Mouse (Mus musculus) 416B (cell line): ENCODE measurements at regions not wholly inside any gene's neighbourhood (a gene's known extent, or its start where the extent isn't known, plus 50 kb on each side); places are given as distances from the start of the nearest gene placed in this dataset.

Source experiments
- DNase-seq: peaks from one replicate; pipeline ENCODE4 v3.0.0; 2011; ENCODE audit warnings: low read depth

DNA sequence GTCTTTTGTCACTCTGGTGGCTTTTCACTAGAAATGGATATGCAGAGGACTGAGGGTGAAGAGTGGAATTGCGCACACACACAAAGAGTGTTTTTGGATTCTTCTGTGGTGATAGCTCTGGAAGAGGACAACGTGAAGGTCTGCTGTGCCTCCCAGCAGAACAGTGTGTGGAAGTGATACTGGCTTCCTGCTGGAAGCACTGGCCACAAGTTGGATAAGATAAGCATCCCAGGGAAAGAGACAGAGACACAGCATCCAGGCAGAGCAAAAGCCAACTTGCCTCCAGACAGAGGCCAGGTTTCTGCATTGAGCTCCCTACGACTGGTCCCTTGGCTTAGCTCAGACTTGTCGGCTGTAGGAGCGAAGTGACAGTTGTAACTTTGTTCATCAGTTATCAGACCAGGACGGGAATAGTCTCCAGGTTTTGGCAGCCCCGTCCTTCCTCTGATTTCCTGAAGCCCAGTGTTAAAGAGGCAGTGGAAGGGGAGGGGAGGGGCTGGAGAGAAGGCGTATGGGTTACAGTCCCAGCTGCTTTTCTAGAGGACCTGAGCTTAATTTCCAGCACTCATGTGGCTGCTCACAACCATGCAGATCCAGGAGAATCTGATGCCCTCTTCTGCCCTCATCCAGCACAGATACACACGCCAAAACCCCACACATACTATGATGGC is 89.2 kb downstream of the Tmem170b start:
- no peak for DNase-seq

DNA sequence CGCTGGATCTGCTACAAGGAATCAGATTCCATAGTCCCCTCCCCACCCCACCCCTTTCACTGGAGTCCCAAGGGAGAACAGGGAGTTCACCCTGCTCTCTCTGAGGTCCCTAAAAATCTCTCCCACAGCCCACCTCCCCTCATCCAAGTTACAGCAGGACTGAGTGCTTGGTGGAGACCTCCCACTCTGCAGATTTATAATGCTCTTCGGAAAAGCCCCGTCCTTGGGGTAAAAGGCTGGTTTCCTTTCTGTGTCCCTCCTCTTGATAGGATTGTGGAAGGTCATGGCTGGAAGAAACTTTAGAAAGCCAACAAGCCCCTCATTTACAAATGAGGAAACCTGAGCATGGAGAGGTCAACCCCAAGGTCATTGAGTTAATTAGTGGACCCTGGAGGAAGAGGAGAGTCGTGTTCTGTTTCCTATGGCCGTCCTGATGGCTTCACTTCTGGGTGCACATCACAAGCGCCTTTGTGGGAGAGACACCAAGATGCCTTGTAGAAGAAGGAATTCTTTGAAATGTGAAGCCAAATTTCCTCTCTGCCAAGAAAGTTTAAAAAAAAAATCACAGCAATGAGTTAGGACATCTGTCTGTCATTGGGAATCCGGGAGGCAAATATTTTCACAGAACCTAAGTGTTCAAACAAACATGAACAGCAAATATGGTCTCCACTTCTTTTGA is 91.2 kb downstream of the Tmem170b start:
- no peak for DNase-seq

DNA sequence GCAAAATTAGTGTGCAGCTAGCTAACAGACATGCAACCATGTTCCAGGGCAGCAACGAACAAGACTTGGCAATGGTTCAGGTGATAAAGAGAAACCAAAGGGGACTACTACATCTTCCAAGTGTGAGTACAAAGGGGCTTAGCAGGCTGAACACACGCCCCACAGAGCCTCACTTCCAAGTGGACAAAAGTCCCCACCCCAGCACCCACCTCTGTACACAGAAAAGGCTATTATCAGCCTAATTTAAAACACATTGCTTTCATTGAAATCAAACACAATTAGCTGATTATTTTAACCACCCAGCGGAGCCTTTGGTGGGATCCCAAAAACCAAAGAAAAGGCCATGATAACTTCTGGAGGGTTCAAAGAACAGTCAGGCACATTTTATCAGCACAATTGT is 95.6 kb downstream of the Tmem170b start:
- no peak for DNase-seq

DNA sequence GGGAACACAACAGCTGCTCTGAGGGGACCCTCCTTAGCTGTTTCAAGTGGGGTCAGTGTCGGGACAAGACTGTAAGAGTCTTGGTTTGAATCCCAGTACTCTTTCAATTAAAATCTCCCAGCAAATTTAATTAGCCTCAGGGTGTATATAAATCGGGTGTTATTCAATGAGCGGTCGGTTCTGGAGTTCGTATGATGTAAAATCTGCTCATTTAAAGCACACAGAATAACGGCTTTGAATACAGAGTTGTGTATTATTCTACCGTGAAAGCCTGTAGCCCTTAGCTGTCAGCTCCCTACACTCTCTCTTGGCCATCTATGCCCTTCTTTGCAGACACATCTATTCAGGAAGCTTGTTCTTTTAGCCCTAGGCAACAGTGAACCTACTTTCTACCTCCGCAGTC is 96.1 kb downstream of the Tmem170b start:
- no peak for DNase-seq

DNA sequence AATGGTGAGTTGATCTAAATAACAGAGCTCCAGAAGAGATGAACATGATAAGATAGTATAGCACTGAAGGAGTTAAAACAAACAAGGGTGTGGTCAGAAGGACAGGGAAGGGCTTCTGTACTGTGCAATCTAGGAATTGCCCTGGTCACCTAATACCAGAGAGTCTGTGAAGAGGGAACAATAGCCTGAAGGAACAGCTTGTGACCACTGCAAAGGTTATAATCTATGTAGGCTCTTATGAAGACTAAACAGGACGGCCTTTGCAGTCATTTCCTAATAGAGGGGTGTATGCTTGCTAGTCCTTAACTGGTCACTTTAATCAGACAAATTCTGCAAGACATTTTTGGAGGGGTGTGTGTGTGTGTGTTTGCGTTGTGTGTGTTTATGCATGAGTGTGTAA is 97.5 kb downstream of the Tmem170b start:
- no peak for DNase-seq

DNA sequence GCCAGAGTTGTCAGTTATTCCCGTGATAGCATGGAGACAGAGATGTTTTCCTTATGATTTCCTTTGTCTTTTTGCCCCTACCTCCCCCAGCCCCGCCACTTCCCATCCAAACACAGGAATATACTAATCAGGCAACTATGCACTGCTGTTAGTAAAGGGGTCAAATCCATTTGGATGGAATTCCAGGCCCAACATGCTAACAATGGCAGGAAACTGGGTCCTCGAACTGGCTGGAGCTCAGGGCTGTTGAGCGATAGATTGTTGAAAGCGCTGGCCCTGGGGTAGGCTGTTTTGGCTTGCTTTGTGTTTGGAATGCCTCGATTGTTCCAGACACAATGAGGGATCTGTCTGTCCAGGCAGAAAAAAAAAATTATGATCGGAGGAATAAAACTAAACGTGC is 97.9 kb downstream of the Tmem170b start:
- no peak for DNase-seq

DNA sequence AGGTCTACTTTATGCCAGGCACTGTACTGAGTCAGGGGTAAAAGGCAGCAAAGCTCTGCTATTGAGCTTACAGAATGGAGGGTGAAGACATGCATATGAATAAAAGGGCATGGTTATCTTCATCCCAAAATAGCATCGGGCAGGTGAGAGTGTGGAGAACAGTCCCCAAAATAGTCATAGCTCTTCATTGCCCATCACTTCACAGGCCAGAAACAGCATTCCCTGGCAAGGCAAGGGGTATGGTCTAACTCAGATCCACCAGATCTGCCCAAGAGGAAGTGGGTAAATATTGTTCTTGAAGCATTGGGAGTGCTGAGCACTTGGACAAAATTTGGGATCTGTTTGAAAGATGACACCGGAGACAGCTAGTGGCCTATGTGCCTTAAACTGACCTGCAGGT is 99.1 kb downstream of the Tmem170b start:
- no peak for DNase-seq

DNA sequence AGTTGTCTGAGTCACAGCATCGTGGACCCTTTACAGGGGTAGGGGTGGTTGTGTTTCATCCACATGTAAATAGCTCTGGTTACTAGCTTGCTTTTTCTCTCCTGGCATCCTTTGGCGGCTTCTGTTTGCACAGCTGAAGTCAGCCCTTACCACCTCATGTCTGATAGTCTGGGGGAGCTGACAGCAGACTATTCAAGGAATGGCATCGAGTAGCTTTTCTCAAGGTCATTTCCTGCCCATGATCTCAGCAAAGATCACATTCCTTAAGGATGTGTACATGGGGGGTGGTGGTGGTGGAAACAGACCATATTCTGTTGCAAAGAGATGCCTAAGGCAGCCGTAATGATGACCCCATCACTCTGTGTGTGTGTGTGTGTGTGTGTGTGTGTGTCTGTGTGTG is 99.9 kb downstream of the Tmem170b start:
- DNase-seq: no peak

DNA sequence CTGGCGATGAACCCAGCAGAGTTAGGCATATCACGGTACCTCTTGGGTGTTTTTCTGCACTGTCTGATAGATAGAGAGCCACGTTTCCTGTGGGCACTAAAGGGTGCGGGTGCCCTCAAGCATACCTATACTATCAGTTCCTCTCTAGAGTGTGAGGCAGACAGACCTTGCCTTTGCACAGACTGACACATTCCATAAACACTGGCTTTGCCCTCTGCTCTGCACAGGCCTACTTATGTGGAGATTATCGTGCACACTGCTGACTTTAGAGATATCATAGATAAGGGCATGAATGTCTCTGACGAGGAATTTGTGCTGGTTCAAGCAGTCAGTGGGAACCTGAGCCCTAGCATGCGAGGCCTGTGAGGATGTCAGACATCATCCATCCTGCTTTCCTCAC is 102.1 kb downstream of the Tmem170b start:
- DNase-seq: no peak

DNA sequence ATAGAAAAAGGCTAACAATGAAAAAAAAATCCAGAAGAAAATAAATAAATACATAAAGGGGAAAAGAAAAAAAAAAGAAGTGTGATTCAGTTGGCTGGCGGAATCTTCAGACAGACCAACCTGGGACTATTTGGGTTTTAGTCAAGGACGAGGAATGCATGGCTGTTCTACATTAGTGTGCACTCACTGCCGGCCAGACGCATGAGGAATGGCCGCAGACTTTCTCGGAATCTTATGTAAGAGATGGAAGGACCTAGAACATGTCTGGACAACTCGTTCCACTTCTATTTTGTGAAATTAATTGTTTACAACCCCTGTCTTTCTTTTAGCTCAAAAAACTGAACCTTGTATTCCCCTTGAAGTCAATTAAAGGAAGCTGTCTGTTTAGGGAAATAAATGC is 103.4 kb downstream of the Tmem170b start:
- no peak for DNase-seq

DNA sequence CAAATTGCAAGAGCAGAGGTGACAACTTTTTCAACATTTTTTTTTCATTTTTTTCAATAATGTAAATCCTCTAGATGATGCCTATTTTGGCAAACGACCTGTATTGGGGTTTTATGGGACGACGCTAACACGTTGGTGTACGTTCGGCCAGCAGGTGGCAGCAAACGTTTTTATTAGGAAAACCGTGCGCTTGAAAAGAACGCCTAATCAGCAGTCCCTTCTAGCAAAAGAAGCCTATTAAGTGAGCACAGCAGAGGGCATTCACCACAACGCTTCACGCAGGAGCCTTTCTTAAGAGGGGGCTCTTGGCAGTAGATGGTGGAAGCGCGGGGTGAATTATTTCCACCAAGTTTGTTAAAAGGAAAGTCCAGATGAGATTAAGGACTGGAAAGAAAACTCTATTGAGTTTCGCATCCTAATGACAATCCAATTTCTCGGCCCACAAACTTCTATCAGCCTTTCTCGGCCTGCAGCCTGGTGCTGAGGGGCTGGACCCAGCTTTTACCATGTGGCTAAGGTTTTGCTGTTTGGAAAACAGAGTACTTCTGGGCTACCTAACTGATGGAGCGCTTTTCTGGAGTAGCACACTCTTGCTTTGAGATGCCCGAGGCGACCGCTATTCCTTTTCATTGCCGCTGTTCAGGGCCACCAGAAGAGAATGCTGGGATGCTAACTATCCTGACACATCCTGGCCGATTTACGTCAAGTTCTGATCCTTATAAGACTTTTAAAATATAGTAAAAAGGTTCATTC is 103.9 kb downstream of the Tmem170b start:
- DNase-seq: peak; percentile 75

DNA sequence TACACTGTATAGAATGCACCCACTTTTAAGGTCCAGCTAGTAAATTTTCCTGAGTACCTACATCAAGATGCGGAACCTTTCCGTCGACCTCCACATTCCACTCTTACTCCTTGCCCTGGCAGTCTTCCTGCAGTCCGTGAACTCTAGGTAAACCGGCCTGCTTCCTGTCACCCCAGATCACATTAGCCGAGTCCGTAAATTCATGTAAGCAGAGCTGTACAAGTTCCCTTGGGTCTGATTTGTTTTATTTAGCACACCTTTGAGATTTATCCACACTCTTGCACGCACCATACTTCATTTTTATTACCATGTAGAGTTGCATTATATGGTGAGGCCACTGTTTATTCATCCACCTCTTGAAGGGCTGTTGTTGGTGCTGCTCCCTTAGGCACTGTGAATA is 106.9 kb downstream of the Tmem170b start:
- DNase-seq: no peak
